Mouse (Mus musculus) adrenal gland, adult 2 months (tissue): ENCODE data around the gene Frmpd1. TPM values are rescaled to one million over a fixed set of nuclear protein-coding genes. Genes with fewer than 3 reads are reported as not detected.
A peak's percentile ranks its signal among the peaks of the same experiment; 100 is the strongest.

ENCODE experiments used
- DNase-seq: peaks from one replicate; pipeline ENCODE4 v3.0.0; 2021
- polyA plus RNA-seq: library from polyadenylated mRNA; depleted of rRNA; stranded (reverse); fragments of >200 nt; gene quantifications from 2 replicates; pipeline ENCODE4 v1.2.3, GENCODE M21; 2012
- total RNA-seq, 2 experiments: library from RNA; stranded (reverse); gene quantifications; 2 replicates each; pipeline ENCODE4 v1.2.3; 2021

The Frmpd1 gene
- total and polyA plus RNA-seq, 3 experiments, result 3.7 to 7.4 (median 5.2) TPM

DNA sequence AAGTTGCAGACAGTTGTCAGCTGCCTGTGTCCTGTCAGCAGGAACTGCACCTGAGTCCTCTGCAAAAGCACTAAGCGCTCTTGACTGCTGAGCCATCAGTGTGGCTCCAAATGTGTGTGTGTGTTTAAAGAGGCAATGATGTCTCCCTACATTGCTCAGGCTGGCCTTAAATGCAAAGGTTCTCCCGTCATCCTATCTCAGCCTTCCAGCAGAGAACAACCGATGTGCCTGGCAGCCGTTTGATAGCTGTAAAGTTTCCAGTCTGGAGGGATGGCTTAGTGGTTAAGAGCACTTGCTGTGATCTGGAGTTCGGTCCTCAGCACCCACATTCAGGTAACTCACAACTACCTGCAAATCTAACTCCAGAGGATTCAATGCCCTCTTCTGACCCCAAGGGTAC is 56.7 kb downstream of the Frmpd1 start:
- DNase-seq, result no peak

DNA sequence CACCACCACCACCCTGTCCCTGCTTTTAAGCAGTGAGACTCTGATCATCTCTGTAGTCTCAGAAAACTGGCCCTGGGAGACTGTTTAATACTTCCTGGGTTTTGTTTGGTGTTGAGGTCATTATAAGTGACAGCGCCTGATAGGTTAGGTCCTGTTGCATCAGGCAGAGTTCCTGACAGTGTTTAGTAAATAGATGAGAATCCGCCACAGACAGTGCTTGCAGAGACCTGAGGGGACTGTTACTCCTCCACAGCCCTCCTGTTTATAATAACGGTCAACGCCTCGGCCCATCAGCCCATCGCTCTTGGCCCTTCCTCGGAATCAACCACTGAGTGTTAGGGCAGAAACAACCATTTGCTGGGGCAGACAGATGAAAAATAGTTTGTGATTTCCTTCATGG is 57.5 kb downstream of the Frmpd1 start:
- DNase-seq, result no peak

DNA sequence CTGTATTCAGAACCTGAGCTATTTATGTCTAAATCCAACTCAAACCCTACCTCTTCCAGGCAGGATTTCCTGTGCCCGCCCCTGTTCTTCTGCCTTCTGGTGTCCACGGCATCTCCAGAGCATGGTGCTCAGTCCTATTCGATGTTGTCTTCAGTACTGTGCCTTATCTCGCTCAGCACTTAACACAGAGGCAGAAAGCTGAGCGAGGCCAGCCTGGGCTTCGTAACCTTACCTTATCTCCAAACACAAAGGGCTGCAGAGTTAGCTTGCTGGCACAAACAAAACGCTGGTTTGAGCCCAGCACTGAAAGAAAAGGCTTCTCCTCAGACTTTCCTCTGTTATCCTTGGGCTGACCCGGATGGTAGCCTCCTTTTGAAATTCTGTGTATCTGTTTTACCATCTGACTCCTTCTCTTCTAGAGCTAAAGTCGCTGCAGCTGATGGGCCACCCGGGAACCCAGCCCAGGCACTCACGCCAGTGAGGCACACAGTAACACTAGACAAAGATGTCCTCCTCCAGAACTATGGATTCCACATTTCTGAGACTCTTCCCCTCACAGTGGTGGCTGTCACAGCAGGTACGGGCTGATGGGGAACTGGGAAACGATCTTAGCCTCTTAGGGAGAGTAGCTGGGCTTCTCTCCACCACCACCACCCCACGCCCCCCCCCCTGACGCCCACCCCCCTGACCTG is 58.7 kb downstream of the Frmpd1 start:
- DNase-seq, result no peak

DNA sequence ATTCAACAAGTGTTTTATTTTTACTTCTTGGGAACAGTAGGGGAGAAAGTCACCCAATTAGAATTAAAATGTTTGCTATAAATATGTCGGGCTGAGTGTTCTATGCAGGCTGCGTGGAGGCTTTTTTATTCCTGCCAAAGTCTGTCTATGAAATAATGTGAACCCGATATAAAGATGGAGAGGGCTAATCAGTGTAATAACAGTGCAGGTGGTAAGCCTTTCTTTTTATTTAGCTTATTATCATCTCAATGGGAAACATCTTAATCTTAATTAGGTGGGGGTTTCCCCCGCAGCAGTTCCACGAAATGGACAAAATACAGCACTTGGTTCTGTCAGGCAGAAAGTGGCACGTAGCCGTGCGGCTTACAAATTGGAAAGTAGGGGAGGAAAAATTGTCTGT is 66.6 kb downstream of the Frmpd1 start:
- no peak for DNase-seq

DNA sequence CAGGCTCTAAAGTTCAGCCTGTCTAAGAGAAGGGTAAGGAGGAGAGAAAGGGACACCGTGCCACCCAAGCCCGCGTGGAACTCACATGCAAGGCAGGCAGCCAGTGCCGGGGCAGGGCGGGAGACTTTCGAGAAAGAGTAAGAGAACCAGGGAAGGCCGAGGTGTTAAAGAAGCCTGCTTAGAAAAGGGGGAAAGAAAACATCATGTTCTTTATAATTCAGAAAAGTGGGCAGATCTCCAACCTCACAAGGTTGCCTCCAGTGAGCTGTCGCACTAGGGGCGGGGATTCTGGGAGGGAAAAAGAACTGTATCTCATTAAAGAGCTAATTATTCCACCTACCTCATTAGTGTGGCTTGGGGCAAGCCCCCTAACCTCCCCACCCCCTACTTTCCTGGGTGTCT is 68.2 kb downstream of the Frmpd1 start:
- peak; percentile 56 for DNase-seq

DNA sequence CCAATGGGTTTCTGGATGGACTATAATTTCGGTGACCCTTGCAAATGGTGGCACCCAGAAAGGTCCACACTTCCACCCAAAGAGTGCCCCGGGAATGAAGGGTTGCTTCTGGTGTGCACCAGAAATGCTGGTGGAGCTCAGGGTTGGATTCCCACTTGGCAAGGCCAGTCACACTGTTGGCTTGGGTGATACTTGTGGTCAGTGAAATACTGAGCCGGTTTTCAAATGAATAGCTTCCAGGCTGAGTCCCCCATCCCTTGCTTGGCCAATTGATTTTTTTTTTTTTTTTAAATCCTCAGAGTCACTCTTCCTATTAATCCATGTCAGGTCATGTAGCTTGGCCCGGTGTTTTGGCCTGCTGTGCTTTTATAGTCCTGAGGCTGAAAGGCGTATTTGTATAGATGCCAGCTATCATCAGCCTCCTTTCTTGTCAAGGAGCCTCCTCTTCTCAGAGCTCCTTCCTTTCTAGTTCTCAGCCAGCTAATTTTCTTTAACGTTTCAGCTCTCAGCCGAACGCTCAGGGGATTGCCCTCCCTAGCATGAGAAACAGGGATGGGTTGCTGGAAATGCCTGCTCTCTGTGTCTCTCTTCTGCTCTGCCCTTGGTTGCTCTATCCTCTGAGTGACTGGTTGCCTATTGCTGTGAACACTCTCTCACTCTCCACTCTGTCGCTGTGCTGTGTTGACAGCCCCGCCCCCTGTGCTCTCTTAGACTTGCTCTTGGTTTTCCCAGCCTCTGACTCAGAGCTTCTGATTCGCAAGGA is 69.3 kb downstream of the Frmpd1 start:
- DNase-seq, result peak; percentile 72

DNA sequence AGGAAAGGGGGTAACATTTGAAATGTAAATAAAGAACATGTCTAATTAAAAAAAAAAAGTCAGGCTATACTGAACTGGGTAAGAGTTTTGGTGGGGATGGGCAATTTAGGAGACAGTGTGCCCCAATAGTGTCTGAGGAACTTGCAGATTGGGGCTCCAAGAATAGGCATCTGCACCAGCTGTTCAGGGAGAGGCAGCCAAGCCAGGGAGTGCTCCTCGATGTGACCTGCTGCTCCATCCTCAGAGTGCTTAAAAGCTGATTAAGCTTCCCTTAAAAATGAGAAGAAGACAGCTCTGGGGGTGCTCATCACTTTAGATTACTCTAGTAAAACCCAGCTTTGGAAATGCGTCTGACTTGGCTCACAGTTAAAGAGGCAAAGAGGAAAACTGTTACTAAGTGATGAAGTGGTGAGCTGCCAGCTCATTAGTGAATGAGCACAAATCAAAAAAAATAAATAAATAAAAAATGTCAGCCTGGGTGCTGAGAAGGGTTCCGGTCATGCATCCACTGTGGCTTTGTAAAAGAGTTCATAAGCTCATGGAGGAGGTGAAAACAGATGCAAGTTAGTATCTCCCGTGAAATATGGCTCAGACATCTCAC is 74.7 kb downstream of the Frmpd1 start:
- DNase-seq, result no peak

DNA sequence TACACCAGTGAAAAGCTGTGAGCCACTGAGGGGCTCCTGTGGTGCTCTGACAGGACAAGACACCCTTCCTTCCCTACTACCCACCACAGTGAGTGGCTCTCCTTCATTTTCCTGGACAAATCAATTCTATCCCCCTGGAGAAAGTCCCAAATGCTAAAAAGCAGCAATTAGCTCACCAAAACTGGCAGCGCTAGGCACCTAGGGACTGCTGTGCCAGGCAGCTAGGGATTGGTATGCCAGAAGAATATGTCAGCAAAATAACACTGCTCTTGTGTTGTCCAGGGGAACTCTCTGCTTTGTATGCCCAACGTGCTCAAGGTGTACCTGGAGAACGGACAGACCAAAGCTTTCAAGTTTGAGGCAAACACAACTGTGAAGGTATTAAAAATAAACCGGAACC is 76.9 kb downstream of the Frmpd1 start:
- DNase-seq, result no peak

DNA sequence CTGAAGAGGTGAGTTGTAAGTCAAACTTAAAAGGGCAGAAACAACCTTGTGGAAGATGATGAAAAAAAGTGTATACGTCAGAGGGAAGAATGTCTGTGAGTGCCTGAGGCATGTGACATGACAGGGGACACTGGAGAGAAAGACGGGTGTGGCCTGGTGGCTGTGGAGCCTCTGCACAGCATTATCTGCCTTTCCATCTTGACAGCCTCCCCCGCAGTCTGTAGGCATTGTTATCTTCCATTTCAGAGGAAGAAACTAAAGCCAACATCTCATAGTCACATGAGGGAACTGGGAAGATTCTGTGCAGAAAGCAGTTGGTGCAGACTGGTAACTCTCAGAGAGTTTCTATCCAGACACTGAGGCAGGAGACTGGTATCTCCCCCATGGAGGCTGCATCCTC is 83.2 kb downstream of the Frmpd1 start:
- DNase-seq, result no peak

DNA sequence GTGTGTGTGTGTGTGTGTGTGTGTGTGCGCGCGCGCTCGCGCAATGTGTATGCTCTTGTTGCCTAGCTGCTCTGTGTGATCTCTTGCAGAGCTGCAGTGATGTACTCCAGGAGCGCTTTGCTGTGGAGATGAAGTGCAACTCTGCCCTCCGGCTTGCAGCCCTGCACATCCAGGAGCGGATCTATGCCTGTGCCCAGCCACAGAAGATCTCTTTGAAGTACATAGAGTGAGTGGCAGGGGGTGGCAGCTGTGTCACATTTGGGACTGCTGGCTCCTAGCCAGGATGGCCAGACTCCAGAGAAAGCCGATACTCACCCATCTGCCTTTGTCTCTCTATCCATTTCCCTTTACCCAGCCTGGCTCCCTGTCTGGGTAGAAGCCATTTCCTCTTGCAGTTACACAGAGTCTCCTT is 86.4 kb downstream of the Frmpd1 start:
- peak; percentile 46 for DNase-seq

DNA sequence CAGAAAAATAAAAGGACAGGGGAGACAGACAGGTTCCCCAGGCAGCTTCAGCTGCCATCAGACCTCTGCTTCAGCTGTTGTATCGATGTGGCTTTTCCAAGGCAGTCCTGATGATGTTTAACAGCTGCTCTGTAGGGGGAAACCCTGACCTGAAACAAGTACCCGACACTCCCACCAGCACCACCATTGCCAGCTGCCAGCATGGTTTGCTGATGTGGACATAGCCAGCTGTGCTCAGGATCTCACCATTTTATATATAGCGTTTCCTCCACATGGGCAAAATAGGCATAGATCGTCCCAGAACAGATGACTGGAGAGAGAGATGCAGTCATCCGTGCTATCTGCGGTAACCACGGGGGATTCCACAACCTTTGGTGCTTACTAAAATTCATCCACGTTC is 91.1 kb downstream of the Frmpd1 start:
- DNase-seq, result no peak

DNA sequence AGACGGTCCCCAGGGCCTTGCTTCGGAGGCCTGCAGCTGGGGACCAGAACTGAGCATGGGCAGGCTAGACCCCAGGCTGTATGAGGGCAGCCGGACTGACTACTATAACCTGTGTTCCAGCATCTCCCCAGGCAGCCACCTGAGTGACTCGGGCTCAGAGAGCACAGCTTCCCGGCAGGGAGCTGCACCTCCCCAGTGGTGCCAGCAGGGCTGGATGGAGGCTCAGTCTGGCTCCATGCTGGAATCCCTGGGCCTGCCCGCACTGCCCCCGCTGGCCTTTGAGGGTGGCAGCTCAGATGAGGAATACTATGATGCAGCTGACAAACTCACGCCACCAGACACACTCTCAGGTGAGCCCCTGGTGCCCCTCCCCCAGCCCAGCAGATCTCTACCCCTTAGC is 94.6 kb downstream of the Frmpd1 start:
- no peak for DNase-seq

DNA sequence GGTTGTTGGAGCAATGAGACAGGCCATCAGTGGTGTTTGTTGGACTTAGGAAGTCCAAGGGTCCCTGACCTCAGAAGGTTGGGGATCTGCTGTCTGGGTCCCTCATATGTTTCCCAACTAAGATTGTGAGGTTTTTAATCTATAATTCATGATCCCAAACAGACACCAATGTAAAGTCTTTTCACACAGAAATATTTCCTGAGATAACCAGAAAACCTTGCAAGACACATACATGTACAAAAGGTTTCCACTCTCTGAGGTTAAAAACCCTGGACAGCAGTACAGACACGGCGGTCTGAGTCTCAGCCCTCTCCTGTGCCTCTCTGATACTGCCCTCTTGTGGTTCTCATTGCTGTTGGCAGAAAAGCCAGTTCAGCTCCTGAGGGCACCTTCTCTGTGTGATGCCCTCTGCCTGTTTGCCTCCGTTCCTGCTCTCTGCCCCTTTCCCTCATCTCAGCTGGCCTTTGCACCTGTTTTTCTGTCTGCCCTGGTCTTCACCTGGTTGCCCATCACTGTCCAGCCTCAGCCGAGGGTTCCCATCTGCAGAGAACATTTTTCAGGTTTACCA is 95.4 kb downstream of the Frmpd1 start:
- peak; percentile 62 for DNase-seq

DNA sequence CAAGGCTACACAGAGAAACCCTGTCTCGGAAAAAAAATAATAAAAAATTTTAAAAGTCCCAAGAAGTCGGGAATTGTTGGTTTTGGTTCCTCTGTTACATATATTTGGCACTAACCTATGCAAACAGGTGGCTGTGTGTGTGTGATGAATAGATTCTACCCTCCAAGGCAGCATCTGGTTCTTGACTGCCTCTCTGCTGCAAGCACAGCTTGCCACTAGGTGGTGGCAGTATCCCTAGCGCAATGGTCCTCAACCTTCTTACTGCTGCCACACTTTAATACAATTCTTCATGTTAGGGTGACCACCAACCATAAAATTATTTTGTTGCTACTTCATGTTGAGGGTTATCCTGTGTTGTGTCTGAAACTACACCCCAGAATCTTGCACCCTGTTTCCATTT is 101.6 kb downstream of the Frmpd1 start:
- no peak for DNase-seq

DNA sequence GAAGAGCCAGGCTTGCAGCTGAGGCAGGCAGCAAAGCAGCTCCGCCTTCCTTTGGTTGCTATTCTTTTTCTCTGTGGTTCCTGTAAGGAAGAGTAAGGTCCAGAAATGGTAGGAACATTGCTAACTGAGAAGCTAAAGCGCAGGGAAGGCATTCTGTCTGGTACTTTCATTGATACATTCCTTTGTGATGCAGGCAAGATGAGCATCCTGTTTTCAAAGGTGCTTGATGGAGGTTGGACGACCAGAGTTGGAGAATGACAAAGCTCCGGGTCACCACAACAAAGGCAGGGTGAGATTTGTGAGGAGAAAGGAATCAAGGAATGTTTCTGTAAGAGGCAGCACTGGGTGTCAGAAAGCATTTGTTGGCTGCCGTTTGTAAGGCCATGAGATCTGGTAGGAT is 103.2 kb downstream of the Frmpd1 start:
- DNase-seq, result no peak

DNA sequence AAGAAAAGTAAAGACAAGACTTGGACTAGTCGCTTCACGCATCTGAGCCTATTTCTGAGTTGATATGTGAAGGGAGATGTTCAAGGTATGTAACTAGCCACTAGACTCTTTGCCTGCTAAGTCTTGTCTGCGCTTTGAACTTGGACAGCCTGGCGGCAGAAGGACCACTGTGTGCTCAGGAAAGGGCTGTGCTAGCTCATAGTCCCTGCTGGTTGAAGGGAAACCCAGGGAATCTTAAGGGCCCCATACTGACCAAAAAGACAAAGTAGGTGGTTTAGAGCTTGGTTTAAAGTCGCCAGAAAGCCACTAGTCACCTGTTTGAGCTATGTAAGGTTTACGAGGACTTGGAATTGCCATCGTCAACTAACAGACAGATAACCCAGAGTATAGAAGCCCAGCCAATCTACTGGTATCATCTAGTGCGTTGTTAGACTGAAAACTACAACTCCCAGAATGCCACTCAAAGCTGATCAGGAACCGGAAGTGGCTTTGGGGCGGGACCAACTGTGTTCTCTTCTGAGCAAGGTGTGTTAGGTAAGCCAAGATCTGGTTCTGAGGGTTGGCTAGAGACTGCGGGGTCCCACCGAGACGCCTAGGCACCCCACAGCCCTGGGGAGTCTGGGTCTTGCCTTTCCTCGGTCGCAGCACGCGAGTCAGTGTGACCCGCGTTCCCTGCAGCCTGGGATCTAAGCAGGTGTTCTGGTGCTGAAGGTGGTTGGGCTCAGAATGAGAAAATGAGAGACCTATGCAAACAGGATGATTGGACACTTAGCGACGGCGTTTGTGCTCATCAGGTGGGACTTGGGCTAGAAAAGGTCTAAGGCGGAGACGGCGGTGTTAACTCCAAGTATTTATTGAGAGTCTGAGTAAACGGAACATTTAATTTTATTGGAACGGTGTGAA is 112.2 kb downstream of the Frmpd1 start, which contains the start of gene Trmt10b:
Gene Trmt10b (plus strand): TSS at position 466 of the 903 bp plus-strand sequence.
- DNase-seq, result peak; percentile 71

DNA sequence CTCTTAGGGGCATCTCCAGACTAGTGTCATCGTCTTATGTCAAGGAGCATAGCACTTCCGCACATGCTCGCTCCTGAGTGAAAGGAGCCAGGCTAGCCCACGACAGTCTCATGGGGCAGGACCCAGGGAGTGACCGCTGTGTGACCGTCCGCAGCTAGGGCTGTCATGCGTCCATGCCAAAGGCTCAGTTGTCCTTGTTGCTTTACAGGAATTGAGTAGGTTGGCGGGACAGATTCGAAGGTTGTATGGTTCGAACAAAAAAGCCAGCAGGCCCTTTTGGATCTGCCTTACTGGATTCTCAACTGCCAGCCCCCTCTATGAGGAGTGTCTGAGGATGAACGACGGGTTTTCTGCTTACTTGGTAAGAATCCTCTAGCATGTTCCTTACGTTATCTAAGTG is 120.9 kb downstream of the Frmpd1 start:
- no peak for DNase-seq

DNA sequence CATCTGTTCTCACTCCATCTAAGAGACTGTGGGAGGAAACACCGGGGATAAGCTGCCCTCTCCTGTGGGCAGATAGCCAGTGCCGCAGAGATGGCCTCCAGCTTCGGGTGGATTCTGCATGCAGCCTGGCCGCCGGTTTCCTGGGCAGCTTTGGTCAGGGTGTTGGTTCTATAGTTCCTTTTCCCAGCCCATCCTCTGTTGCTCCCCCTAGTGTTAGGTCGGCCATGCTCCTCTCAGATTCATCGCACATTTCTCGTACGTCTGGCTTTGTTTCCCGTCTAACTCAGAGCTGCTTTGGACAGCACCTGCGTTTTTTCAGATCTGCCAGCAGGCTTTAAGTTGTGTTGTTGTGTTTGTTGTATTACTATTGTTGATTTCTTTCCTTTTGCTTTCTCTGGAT is 123.4 kb downstream of the Frmpd1 start:
- DNase-seq, result peak; percentile 26

DNA sequence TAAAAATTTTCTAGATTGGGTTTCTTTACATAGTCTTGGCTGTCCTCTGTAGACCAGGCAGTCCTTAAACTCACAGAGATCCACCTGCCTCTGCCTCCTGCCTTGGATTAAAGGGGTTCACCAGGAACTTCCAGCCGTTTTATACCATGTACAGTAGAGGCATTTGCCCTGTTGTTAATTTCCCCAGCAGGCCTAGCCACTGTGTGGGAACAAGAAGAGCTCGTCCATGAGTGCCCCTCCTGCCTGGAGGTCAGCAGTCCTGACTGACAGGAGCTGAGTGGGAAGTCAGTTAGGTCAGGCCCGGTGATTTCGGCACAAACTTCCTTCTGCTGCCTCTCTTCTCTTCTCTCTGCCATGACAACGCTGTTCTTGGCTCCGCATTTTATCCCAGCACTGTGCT is 123.9 kb downstream of the Frmpd1 start:
- no peak for DNase-seq

DNA sequence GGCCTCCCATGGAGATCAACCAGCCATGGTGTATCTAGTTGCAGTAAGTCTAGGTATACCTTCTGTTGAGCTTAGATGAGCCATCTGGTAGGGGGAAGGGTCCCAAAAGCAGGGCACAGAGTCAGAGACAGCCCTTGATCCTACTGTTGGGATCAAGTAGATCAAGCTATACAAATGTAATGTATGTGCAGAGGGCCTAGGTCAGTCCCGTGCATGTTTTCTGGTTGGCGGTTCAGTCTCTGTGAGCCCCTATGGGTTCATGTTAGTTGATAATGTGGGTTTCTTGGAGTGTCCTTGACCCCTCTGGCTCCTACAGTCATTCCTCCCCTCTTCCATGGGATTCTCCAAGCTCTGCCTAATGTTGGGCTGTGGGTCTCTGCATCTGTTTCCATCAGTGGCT is 126.4 kb downstream of the Frmpd1 start:
- no peak for DNase-seq

DNA sequence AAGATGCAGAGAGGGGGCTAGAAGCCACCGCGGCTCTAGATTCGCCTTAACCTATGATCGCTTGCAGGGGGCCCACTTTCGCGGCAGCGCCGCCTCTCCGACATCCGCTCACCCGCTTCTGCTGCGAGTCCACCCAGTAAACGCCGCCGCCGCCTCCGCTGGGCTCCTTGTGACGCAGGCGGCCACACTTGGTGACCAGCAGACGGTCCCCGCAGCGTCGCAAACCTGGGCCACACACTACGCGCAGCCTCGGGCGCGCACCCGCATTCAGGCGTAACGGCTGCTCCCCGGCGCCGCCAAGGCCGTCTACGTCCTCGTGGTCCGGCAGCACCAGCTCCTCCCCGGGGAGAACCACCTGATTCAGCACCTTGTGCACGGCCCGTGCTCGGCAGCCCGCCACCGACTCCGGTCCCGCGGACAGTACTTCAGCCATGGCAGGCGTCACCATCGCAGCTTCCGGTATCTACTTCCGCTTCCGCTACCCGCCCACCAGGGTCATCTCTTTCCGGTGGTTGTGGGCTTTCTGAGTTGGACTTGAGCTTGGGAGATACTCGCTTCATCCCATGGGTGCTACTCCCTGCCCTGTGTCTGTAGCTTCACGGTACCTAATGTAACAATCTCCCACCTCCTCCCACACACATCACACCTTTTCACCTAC is 135.6 kb downstream of the Frmpd1 start:
- DNase-seq, result peak; percentile 92
